Mouse (Mus musculus): Measurements from ENCODE around the gene Suds3. TPM values are rescaled to one million over a fixed set of nuclear protein-coding genes. Genes with fewer than 3 reads are reported as not detected.
A peak's percentile ranks its signal among the peaks of the same experiment; 100 is the strongest.

The Suds3 gene
- polyA plus RNA-seq, 1 experiment = 65.2 TPM

- TF ChIP-seq GATA1 (IDR thresholded peaks at IDR 0.05; ENCODE audit: low read length) = no peak
Measured at GRCm38 (mm10) chr5:117140374-117140773, 24.5 kb upstream of the Suds3 start.

- no peak for TF ChIP-seq GATA1 (IDR thresholded peaks at IDR 0.05; ENCODE audit: low read length)
Measured at GRCm38 (mm10) chr5:117139822-117140221, 23.9 kb upstream of the Suds3 start.

DNA sequence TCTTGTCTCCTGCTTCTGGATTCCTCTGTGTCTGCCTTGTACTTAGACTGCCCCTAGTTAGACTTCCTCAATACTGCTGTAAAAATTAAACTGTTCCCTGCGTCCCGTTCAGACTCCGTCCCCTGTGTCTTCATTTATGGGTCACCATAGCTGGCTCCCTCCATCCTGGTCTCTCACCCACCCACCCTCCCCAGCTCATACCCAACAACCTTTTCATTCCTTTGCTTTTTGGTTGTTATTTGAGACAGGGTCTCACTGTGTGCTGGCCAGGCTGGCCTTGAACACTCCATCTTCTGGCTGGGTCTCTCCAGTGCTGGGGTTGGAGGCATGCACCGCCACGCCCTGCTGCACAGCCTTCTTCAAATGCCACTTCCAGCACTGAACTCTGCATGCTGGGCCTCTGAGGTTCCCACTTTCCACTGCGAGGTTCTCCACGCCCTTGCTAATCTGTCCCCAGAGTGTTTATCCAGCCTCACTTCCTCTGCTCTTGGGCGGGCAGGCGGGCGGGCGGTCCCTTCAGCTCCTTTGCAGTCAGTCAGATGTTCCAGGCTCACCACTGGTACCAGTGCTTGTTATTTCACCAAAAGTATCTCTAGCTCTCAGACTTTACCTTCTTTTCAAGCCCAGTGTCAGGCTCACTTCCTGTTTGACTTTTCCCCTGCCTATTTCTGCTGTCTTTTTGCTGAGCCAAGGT, 22.5 kb upstream of the Suds3 start:
- TF ChIP-seq GATA1 (IDR thresholded peaks at IDR 0.05; ENCODE audit: low read length) = no peak

DNA sequence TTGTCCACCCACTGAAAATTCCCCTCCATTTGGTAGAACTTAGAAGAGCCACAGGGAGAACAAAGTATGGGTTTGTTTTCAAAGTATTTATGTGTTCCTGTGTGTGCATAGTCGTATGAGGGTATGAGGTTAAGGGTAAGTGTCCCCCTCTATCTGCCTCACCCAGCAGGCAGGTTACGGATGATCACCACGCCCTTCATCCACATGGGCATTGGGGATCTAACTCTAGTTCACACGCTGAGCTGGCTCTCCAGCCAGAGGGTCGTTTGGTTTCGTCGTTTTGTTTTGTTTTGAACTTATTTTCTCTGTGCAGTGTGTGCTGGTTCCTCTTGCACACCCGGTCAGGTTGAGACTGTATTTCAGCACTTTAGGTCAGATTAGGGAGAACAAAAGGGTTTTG, 21.7 kb upstream of the Suds3 start:
- no peak for TF ChIP-seq GATA1 (IDR thresholded peaks at IDR 0.05; ENCODE audit: low read length)

DNA sequence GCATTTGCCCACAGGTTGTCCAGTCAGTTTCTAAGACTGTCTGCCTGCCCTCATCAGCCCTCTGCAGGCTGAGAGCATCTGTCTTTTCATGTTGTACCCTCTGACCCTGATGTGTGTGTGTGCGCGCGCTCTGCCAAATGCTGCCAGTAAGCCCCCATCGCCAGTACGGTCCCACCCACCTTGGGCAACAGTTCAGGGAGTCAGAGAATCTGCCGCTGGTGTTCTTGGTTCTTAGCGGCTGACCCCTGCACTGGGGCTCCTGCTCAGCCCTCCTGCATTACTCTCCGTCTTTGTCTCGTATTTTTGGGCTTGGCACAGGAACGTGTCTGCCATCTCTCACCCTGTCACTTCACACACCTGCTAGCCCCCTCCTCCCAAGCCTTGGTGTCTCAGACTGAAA, 21.1 kb upstream of the Suds3 start:
- TF ChIP-seq GATA1 (IDR thresholded peaks at IDR 0.05; ENCODE audit: low read length) = no peak

DNA sequence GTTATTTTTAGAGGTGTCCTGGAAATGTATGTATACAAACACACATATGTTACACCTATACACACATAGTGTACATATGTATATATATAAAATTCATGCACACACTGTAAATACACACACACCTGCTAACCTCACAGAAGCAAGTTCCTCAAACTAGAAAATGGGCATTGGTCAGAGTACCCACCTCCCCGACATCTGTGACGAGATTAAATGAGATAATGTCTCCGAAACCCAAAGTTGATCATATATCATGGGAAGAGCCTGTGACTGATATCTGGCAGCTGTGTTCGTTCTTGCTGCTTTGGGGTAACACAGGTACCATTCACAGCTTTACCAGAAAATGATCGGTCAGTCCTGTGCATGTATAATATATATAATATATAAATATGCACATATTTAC, 20.7 kb upstream of the Suds3 start:
- no peak for TF ChIP-seq GATA1 (IDR thresholded peaks at IDR 0.05; ENCODE audit: low read length)

GRCm38 (mm10) chr5:117135869-117136268, 20.0 kb upstream of the Suds3 start:
- peak; percentile 38 for TF ChIP-seq GATA1 (IDR thresholded peaks at IDR 0.05; ENCODE audit: low read length)

DNA sequence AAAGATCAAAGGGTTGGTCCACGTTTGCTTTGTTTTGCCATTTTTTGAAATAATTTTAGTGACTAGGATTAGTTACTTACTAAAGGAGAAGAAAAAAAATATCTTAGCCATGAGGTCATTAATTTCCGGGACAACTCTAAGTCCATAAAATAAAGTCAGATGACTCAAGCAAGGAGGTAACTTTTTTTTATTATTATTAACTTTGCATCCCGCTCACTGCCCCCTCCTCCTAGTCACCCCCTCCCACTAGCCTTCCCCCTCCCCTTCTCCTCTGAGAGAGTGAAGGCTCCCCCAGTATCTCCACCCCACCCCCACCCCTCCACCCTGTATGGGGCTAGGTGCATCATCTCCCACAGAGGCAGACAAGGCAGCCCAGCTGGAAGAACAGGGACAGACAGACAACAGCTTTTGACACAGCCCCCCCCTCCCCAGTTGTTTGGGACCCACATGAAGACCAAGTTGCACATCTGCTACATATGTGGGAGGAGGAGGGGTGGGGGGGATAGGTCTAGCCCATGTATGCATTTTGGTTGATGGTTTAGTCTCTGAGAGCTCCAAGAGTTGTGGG, 19.1 kb upstream of the Suds3 start:
- TF ChIP-seq GATA1 (IDR thresholded peaks at IDR 0.05; ENCODE audit: low read length) = no peak

- peak; percentile 69 for TF ChIP-seq GATA1 (IDR thresholded peaks at IDR 0.05; ENCODE audit: low read length)
Measured at GRCm38 (mm10) chr5:117134066-117134888, 18.4 kb upstream of the Suds3 start.

DNA sequence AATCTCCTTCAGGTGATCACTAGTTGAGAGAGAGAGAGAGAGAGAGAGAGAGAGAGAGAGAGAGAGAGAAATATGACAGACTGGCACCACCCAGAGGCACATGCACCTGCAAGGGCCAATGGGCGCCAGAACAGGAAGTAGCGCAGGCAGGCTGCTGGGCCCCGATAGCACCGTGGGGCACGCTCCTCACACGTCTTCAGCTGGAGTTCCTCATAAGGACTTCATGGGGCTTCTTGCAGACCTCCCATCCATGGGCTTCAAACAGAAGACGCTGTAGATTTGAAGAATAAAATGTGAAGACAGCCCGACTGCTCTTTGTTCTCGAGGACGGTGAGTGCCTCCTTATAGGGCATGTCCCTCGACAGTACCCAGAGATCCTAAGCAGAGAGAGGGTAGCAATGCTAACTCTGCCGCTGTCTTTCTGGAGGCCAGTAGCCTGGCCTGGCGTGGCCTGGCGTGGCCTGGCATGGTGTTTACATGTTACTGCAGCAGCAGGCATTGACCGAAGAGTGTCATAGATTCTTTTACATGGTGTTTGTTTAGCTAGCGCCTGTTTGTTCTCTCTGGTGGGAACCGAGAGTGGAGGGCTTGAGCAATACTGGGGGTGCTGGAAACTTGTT, 17.6 kb upstream of the Suds3 start:
- TF ChIP-seq GATA1 (IDR thresholded peaks at IDR 0.05; ENCODE audit: low read length) = no peak

DNA sequence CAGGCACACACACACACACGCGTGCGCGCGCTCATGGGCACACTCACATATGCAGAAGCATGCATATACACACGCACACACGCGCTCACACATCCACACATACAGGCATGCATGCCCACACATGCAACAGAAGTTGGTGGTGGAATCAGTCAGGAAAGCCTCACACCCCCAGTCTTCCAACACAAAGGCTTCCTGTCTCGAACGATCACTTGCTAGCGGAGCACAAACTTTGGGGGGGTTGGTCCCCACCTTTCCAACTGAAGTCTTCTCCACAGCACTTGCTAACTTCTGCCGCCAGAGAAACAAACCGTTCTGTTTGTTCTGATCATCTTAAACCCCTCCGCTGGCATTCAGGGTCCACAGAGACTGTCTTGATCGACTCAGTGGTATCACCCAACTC, 14.8 kb upstream of the Suds3 start:
- TF ChIP-seq GATA1 (IDR thresholded peaks at IDR 0.05; ENCODE audit: low read length) = no peak

GRCm38 (mm10) chr5:117127051-117127450, 11.1 kb upstream of the Suds3 start:
- no peak for TF ChIP-seq GATA1 (IDR thresholded peaks at IDR 0.05; ENCODE audit: low read length)

DNA sequence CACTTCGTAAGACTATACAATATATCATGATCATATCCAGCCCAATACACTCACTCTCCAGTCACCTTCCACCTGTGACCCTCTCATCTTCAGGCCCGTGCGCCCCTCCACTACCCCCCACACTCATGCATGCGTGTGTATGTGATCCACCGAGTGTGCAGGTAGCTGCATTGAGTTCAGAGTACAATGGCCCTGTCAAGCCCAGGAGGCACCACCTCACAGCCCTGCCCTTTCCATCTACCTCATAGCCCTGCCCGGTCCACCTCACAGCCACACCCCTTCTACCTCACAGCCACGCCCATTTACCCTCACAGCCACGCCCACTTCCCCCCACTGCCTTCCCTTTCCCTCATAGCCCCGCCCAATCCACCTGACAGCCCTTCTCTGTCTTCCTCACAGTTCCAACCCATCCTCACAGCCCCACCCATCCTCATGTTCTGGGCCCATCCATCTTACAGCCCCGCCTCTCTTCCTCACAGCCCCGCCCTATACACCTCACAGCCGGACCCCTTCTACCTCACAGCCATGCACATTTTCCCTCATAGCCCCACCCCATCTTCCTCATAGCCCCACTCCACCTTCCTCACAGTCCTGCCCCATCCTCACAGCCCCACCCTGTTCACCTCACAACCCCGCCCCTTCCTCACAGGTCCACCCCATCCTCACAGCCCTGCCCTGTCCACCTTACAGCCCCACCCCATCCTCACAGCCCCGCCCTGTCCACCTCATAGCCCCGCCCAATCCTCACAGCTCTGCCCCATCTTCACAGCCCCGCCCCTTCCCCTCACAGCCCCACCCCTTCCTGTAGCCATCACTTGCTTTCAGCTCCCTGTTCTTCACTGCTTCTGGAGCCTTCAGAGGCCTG, 9.8 kb upstream of the Suds3 start:
- TF ChIP-seq GATA1 (IDR thresholded peaks at IDR 0.05; ENCODE audit: low read length) = no peak

DNA sequence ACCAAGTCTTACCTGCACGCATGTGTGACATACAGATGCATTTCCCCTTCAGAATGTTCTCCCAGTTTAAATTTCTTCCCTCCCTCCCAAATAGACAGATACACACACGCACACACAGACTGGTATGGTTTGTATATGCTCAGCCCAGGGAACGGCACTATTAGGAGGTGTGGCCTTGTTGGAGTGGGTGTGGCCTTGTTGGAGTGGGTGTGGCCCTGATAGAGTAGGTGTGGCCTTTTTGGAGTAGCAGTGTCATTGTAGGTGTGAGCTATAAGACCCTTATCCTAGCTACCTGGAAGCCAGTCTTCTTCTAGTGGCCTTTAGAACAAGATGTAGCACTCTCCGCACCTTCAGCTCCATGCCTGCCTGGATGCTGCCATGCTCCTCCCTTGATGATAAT, 7.9 kb upstream of the Suds3 start:
- TF ChIP-seq GATA1 (IDR thresholded peaks at IDR 0.05; ENCODE audit: low read length) = no peak

- TF ChIP-seq GATA1 (IDR thresholded peaks at IDR 0.05; ENCODE audit: low read length) = no peak
Measured at GRCm38 (mm10) chr5:117123102-117123501, 7.2 kb upstream of the Suds3 start.

All from G1E-ER4 (cell line).